Mouse (Mus musculus) lung, postnatal 0 days (tissue): ENCODE measurements around the gene Ccdc116.
"Not testable (repeated sequence)": the region's sequence is repeated elsewhere in the genome, so short reads cannot be mapped to it uniquely, and the experiment has no call there.

ENCODE experiments used
- CTCF ChIP-seq: IDR thresholded peaks from 2 replicates; pipeline ENCODE4 v1.5.1; 2016; ENCODE audit warnings: antibody characterized with exemption, mild to moderate bottlenecking
- EP300 ChIP-seq: IDR thresholded peaks from 2 replicates; pipeline ENCODE4 v1.6.1; 2016; ENCODE audit warnings: antibody characterized with exemption, mild to moderate bottlenecking, control low read depth

DNA sequence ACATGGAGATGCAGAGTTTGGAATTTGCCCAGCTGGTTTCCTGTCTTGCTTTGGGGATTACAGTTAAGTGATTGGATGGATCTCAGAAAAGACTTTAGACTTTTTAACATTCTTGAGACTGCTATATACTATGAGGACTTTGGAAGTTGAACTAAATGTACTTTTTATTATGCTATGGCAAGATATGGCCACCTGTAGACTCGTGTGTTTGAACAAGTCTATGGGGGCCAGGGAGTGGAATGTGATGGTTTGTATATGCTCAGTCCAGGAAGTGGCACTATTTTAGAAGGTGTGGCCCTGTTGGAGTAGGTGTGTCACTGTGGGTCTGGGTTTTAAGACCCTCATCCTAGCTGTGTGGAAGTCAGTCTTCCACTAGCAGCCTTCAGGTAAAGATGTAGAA lies 18.4 kb upstream of the Ccdc116 start:
- not testable (repeated sequence) for TF ChIP-seq EP300, CTCF
